Mouse (Mus musculus) retina, embryonic 14.5 days (tissue): Measurements from ENCODE around the gene Gm17482.

ENCODE experiments used
- DNase-seq: peaks from one replicate; pipeline ENCODE4 v3.0.0-alpha.2; 2015; ENCODE audit warnings: low spot score

Gene Gm17482

GRCm38 (mm10) chr6:115245500-115246058 is 18.4 kb downstream of the Gm17482 start:
- no peak for DNase-seq

DNA sequence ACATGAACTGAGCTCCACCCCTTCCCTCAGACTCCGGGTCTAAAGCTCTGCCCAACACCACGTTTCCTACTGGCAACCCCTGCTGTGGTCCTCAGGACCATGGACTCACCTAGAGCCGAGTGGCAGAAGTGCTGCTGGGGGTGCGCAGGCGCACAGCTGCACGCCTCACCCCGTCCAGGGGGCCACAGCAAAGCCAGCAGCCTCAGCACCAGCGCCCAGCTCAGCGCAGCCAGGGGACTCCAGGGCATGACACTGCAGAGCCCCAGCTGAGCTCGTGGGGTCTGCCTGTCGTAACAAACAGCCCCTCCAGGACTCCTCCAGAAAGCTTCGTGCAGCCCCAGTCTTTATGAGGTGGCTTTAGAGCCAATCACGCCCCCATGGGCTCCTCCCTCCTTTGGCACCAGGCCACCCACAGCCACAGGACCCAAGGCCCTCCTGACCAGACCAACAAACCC is 24.4 kb downstream of the Gm17482 start:
- peak; percentile 16 for DNase-seq

- no peak for DNase-seq
Measured at GRCm38 (mm10) chr6:115252099-115252873, 25.1 kb downstream of the Gm17482 start, which contains the start of gene Timp4. Gene Timp4 (minus strand): TSS chr6:115252205.

DNA sequence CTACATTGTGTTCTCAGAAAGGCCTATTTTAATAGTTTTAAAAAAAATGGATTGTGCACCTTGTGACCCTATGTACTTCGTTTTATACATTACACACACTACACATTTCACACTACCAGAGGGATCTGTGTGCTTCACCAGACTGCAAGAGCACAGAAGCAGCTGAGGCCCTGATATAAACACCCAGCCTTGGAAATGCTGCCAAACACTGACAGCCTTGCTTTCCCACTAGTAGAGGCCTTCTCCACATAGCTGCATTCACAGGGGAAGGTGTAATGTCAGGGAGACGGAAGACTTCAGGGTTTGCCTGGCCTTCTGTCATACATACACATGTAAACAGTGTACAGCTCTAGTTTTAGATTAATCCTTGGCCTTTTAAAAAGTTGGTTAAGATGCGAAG is 28.0 kb downstream of the Gm17482 start:
- no peak for DNase-seq

- no peak for DNase-seq
Measured at GRCm38 (mm10) chr6:115260507-115260906, 33.4 kb downstream of the Gm17482 start.

DNA sequence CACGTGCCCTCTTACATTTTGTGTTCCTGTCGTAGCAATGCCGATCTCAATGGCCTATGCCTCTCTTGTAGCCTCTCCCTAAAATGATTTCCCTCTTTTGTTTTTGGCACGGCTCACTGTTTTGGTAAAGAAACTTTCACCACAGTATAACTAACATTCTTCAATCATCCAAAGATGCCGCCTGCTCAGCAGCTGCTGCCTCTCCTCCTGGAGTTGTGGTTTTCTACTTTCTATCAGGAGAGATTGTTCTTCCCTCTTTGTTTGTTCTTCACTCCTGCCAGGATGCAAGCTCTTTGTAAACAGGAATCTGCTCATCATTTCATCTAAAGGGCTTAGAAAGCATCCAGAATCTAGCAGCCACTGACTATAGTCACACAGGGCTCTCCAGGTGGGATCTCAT is 39.6 kb downstream of the Gm17482 start:
- DNase-seq: no peak

GRCm38 (mm10) chr6:115267916-115268315 is 40.8 kb downstream of the Gm17482 start:
- peak; percentile 86 for DNase-seq

DNA sequence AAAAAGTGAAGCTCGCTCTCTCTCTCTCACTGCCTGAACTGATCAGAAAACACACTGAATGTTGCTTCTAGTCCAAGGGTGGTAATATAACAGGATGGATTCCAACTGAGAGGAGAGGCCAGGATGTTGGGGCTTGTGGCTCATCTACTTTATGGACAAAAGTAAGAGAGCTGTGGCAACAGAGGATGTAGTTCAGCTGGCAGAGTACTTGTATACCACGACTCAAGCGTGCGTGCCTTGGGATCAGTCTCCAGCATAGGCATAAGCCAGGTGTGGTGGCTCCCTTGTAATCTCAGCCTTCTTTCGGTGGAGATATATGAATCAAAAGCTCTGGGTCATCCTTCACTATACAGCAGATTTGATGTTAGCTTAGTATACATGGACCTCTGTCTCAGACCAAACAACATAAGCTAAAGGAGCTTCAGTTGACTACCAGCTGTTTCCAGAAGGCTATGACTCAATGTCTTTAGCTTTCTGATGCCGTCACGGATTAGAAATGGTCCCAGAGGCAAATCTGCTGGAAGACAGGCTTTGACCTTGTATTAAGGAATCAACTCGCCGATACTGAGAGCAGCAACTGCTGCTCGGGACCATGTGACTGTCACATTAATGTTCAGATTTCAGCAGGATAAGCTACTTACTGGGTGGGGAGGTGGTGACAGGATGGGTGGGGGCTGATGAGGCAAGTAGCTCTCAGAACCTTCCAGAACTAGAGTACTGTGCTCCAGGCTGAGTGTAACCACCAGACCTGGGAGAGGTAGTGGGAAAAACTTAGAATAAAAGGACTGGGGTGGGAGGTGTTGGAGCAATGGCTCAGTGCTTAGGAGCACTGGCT is 41.6 kb downstream of the Gm17482 start:
- no peak for DNase-seq

DNA sequence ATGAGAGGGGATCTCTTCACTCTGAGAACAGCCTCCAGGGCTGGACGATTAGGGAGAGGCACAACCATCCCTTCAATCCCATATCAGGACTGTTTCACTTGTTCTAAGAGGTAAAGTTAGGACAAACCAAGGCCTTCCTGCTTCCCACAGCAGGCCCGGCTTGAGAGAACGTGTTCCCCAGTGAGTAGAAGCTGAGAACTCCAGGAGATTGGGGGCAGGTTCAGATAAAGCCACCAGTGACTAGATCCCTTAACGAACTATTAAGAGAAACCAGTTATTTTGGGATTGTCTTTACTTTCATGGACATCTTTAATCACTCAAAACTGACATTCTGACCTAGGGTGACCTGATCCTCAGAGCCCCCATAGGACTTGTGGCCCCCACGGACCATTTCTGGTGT is 42.4 kb downstream of the Gm17482 start:
- DNase-seq: no peak

DNA sequence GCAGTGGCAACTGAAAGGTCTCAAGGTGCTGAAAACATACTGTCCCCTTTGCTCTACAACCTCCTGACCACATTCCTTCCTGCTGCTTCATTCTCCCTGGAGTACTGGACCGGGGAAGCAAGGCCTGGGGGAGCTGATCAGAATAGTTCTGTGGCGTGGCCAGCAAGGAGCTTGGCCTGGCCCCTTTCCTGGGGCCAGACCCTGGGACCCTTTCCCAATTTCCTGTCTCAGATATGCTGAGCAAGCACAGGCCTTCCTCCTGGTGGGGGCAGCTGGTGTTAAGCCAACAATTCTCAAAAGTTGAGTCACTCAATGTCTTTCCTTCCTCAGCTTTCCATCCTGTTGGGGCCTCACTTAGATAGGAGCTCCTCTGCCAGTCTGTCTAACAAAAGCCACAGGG is 42.9 kb downstream of the Gm17482 start:
- DNase-seq: no peak

- no peak for DNase-seq
Measured at GRCm38 (mm10) chr6:115271326-115271725, 44.2 kb downstream of the Gm17482 start.

DNA sequence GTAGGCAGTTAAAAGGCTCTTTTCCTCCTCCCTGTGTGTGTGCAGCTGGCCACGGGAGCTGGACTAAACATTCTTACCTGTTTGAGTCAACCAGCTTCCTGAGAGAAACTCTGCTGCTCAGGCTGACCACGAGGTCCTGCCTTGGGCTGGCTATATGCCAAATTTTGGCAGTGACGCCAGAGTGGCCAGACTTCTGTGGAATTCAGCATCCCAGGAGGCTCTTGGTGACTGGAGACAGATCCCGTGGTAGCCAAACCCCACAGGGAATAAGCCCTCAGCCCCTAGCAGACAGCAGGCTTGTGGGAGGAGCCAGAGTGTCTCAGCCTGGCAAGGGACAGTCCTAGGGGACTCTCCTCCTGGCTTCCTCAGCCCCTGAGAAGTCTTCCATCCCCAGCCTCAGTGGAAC is 44.7 kb downstream of the Gm17482 start:
- peak; percentile 26 for DNase-seq

DNA sequence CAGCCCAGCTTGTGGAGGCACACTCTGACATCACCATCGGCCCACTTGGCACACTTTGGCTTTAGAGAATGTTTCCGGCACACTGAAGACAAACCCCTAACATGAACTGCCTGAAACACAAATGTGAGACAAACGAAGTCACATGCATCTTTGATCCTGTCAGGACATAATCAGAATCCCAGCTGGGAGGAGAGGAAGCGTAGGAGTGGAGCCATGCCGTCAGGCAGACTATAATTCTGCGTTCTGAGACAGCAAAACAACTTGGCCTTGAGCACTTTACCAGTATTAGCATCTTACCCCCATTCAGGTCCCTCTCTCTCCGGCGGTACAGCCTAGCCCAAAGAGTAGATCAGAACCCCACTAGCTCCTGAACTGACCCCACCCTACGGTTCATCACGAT is 46.2 kb downstream of the Gm17482 start:
- DNase-seq: no peak

DNA sequence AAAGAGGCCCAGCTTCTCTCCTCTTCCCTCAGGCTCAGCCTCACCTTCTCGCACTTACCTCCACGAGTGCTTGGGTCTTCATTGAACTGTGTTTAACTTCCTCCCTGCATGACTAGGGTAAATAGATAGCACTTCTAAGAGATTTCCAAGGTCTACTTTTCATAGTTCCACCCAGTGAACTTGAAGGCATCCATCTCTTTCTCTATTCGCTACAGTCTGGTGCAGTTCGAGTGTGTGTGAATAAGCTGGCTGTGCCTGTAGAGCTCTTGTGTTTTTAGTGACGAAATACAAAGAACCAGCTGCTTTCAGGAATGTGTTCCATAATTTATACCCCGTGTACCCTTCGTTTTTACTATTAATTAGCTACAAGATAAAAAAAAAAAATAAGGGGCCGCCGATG is 47.6 kb downstream of the Gm17482 start:
- no peak for DNase-seq

GRCm38 (mm10) chr6:115275116-115275815 is 48.1 kb downstream of the Gm17482 start:
- no peak for DNase-seq

GRCm38 (mm10) chr6:115278086-115278485 is 50.9 kb downstream of the Gm17482 start:
- DNase-seq: no peak

DNA sequence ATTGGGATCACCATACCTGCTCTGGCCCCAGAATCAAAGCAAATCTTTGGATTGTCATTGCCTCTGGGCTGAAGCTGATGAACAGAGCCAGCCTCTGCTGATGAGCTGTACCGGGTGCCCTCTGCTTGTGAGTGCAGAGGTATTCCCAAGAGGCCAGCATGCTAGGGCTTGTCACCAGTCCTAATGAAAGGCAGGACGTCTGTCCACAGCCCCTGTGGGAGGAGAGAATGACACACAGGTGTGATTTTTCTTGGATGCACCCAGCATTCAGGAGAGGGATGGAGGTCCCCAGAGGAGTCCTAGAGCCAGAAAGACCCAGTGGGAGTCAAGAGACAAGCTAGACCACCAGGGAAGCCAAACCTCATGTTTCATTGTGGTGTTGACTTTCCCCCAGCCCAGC is 52.5 kb downstream of the Gm17482 start:
- DNase-seq: no peak

DNA sequence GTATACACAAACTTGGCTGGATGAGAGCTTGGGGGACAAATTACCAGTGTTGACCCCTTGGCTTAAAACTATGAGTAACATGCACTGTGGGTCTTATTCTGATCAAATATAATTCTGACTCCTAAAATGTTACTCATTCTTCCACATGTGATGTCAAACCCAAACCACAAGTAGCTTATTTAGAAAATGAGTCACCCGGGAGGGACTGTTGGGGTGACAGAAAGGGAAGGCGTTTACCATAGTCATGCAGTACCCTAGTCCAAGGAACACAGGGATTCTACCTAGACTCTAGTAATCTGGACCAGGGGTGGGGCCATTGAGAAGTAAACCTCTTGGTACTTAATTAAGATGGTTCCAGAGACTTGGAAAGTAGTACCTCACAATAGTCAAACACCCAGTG is 57.0 kb downstream of the Gm17482 start:
- no peak for DNase-seq

DNA sequence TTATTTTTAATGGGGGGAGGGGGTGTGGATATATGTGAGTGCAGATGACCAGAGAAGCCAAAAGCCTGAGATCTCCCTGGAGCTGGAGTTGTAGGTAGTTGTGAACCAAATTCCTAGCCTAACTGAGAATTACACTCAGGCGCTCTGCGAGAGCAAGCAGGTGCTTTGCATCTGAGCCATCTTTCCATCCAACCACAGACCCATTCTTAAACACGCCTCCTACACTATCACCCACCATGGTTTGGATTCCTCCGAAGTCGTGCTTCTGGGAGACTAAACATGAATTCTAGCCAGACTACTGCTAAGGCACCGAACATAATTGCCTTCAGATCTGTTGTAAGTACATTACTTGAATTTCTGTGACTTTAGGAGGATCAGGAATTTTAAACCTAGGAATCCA is 59.3 kb downstream of the Gm17482 start:
- DNase-seq: no peak

DNA sequence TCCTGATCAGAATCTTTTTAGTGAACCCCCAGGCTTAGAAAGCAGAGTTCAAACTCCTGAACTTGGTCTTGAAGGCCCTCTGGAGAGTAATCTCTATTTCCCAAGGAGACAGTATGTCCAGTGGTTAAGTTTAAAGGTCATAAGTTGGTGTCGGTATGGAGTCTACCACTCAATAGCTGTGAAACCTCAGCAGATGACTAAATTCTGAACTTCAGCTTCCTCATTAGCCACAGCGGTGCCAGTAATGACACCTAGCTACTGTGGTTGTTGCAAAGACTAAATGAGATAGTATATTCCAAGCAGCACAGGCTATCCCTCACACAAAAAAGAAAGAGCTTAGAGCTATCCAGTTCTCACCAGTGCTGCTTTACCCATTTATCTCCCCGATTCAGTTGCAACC is 61.1 kb downstream of the Gm17482 start:
- DNase-seq: no peak

DNA sequence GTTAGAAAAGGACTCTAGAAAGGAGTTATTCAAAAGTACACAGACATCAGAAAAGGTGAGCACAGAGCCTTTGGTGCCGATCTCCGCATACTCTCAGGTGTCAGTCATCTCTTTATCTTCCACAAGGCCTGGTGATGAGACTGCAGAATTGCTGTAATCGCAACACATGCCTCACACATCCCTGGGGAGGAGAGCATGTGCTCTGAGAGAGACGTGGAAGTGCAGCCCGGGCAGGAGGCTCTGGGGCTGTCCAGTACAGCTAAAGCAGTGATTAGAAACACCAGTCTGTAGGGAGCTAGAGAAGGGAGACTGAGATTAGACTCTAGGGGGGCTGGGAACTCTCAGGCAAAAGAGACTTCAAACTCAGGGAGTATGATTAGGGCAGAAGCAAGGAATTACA is 63.4 kb downstream of the Gm17482 start:
- no peak for DNase-seq

DNA sequence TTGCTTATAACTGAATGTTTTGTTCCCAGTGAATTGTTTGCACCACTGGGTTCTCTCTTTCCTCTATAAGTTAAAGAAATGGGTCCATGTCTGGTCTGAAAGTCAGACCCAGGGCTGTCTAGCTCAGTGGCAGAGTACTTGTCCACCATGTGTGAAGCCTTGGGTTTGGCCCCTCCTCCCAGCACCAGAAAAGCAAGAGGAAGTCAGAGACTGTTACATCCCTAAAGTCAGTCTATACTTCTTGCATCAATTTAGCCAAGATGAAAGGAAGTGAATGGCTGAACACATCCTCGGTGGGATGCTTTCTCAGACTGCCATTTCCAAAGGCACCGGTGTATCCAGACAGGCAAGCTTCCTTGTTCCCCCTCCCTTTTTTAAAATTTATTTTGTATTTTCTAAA is 63.9 kb downstream of the Gm17482 start:
- no peak for DNase-seq
